Mouse (Mus musculus) brain, embryonic 14.5 days (tissue): ENCODE results near the gene Atp1a3.

Source experiments
- CTCF ChIP-seq: fragments of 200-500 bp; IDR thresholded peaks from 2 replicates; pipeline ENCODE4 v1.5.1; 2012; ENCODE audit warnings: inconsistent platforms, mild to moderate bottlenecking, moderate library complexity, borderline replicate concordance; ENCODE audit not compliant: insufficient read depth, insufficient read length; ENCODE audit errors: extremely low read depth
- POLR2A ChIP-seq: fragments of 200-500 bp; IDR thresholded peaks from 2 replicates; pipeline ENCODE4 v1.6.1; 2012; ENCODE audit warnings: mild to moderate bottlenecking, inconsistent platforms, borderline replicate concordance; ENCODE audit not compliant: poor library complexity, insufficient read depth, insufficient read length, severe bottlenecking; ENCODE audit errors: extremely low read depth

DNA sequence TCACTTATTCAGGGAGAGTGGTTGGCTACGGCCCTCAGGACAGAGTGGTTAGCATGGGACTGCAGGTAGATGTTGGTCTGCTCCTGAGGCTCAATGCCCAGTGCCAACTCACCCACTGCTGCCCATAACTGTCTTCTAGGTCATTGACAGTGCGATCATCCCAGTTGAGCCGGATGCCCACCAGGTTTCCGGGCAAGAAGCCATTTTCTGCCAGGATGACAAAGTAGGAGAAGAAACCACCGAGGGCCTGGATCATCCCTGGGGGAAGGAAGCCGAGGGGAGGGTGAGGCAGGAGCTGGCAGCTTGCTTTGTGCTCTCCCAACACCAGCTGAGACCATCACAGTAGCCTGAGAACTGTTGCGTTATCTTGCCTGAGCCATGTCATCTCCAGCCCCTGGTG lies 25.3 kb downstream of the Atp1a3 start:
- TF ChIP-seq POLR2A (no peak), CTCF (no peak)
